Mouse (Mus musculus): Measurements from ENCODE around the gene Sgo2a.
"Not testable (repeated sequence)": the region's sequence is repeated elsewhere in the genome, so short reads cannot be mapped to it uniquely, and the experiment has no call there.

DNA sequence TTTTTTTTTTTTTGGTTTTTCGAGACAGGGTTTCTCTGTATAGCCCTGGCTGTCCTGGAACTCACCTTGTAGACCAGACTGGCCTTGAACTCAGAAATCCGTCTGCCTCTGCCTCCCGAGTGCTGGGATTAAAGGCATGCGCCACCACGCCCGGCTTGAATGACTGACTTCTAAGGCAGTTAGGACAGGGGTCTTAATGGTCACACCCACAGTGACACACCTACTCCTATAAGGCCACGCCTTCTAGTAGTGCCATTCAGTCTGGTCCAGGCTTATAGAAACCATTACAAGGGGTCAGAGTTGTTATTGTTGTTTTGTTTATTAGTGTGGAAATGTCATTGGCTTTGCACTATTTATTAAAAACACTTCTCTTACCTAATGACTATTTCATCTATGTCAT lies 10.6 kb downstream of the Sgo2a start:
- not testable (repeated sequence) for TF ChIP-seq EP300, CTCF (IDR thresholded peaks at IDR 0.05; ENCODE audit: low read depth)
